Mouse (Mus musculus) megakaryocyte, embryonic 14.5 days (primary cell): ENCODE measurements around the gene Ahnak.

Experiments
- FLI1 ChIP-seq: IDR thresholded peaks from 2 replicates; pipeline ENCODE4 v1.6.1; 2012; ENCODE audit warnings: low read length, inconsistent platforms, mixed read lengths
- GATA1 ChIP-seq: IDR thresholded peaks from 3 replicates; pipeline ENCODE4 v1.6.1; 2012; ENCODE audit warnings: mixed read lengths, low read length, inconsistent platforms, borderline replicate concordance

DNA sequence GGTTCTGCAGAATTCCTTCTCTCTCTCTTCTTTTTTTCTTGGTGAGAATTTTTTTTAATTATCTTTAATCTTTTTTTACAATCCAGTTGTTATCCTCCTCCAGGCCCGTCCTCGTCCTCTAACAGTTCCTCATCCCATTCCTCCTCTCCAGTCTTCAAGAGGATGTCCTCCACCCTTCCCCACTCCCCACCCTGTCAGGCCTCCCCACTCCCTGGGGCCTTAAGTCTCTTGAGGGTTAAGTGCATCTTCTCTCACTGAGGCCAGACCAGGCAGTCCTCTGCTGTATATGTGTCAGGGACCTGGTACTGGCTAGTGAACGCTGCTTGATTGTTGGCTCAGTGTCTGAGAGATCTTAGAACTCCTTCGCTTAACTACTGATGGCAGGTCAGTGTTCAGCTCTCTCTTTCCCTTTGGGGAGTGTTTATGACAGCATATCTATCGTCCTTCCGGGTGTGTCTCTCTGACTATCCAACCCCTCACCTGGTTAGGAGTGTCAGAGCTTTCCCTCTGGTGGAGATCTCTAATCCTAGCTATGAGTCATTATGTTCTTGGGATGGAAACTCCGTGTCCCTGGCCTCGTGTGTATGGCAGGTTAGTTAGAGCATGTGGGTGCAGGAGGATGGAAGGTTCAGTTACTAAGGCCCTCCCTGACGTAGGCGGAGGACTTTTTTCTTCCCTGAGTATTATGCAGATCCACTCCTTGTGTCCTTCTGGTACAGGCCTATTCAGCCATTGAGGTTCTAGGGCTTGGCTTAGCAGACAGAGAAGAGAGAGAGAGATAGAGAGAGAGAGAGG is 5.9 kb downstream of the Ahnak start:
- no peak for TF ChIP-seq GATA1
- TF ChIP-seq FLI1: no peak
